Mouse (Mus musculus) myocyte (in vitro differentiated cells): Measurements from ENCODE around the gene Mrpl34.

Experiments used
- E2F4 ChIP-seq: IDR thresholded peaks from one replicate; pipeline ENCODE4 v1.6.1; 2011; ENCODE audit warnings: mild to moderate bottlenecking, control low read depth, moderate library complexity; ENCODE audit not compliant: insufficient read depth
- MAX ChIP-seq: IDR thresholded peaks from one replicate; pipeline ENCODE4 v1.6.1; 2011; ENCODE audit warnings: low read depth, mild to moderate bottlenecking, control low read depth
- MYOD1 ChIP-seq, 3 experiments: IDR thresholded peaks; one replicate each; pipeline ENCODE4 v1.6.1; 2011; ENCODE audit warnings: control low read depth in 2 of 3, low read depth in 2 of 3, mild to moderate bottlenecking in 2 of 3, moderate library complexity in 1 of 3; ENCODE audit not compliant: insufficient read length in 2 of 3, control insufficient read depth in 1 of 3
- MYOG ChIP-seq, 3 experiments: IDR thresholded peaks; one replicate each; pipeline ENCODE4 v1.6.1; 2011; ENCODE audit warnings: control low read depth in 2 of 3, low read depth in 2 of 3, mild to moderate bottlenecking in 2 of 3; ENCODE audit not compliant: insufficient read length in 2 of 3, control insufficient read depth in 1 of 3, insufficient read depth in 1 of 3
- POLR2A ChIP-seq: IDR thresholded peaks from one replicate; pipeline ENCODE4 v1.6.1; 2011; ENCODE audit warnings: low read depth, mild to moderate bottlenecking, control low read depth, moderate library complexity; ENCODE audit not compliant: insufficient read length
- POLR2AphosphoS2 ChIP-seq: IDR thresholded peaks from one replicate; pipeline ENCODE4 v1.6.1; 2011; ENCODE audit warnings: low read depth, control low read depth; ENCODE audit not compliant: insufficient read length
- SRF ChIP-seq: IDR thresholded peaks from one replicate; pipeline ENCODE4 v1.6.1; 2011; ENCODE audit warnings: low read depth; ENCODE audit not compliant: control insufficient read depth, insufficient read length
- TCF12 ChIP-seq: IDR thresholded peaks from one replicate; pipeline ENCODE4 v1.6.1; 2011; ENCODE audit warnings: mild to moderate bottlenecking, control low read depth; ENCODE audit not compliant: poor library complexity, insufficient read depth, severe bottlenecking
- TCF3 ChIP-seq: IDR thresholded peaks from one replicate; pipeline ENCODE4 v1.6.1; 2011; ENCODE audit warnings: low read depth, control low read depth; ENCODE audit not compliant: insufficient read length
- USF1 ChIP-seq: IDR thresholded peaks from one replicate; pipeline ENCODE4 v1.6.1; 2011; ENCODE audit warnings: low read depth, mild to moderate bottlenecking, control low read depth, moderate library complexity

DNA sequence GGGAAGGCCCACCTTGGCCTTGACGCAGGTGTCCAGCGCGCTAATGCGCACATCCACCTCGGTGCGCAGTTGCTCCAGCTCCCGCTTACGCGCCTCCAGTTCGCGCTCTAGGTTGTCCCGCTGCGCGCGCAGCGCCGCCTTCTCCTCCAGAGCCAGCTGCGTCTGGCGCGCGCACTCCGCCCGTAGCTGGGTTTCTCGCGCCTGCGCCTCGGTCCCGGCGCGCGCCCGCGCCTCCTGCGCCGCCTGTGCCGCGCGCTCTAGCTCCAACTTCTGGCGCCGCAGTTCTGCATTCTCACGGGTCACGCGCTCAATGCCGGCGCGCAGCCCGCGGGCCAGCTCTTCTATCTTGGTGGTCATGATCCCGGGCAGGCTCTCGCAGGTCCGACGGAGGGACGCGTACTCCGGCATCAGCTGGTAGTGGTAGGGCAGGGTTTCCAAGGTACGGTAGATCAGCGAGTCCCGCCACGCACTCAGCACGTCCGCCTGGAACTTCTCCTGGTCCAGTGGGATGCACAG, 42.9 kb downstream of the Mrpl34 start:
- TF ChIP-seq POLR2A (no peak), POLR2AphosphoS2 (no peak), E2F4 (no peak), MYOD1 (IDR thresholded peaks at IDR 0.05; ENCODE audit: control insufficient read depth in 1 of 3, insufficient read length in 2 of 3, low read depth in 2 of 3) (no peak), TCF12 (no peak), USF1 (no peak), MAX (no peak), SRF (no peak), MYOG (IDR thresholded peaks at IDR 0.05; ENCODE audit: control insufficient read depth in 1 of 3, insufficient read depth in 1 of 3, insufficient read length in 2 of 3, low read depth in 2 of 3) (no peak), TCF3 (no peak)
